8 mouse cellular contexts compared by ENCODE assay signal in genomic region chr4:106985899-106986832, GRCm38 (mm10).
A peak's percentile ranks its signal among the peaks of the same experiment; 100 is the strongest.
DNase-seq lines count a peak whose midpoint lies in the region; ATAC-seq lines count a peak whose summit lies in the region.

No protein-coding gene starts in this region.

- H3K4me3 ChIP-seq in forebrain, embryonic 14.5 days (ENCODE audit: low read depth, low read length), result no peak overlapping the region
- no peak overlapping the region for H3K4me3 ChIP-seq in intestine, embryonic 14.5 days (ENCODE audit: low read depth, low read length)
- no peak overlapping the region for H3K4me3 ChIP-seq in midbrain, embryonic 12.5 days

- peaks cover 73% of the 10 kb centered on the region for H3K4me1 ChIP-seq in forebrain, embryonic 14.5 days (ENCODE audit: control insufficient read depth, insufficient read depth, low read length)
- peaks cover 61% of the 10 kb centered on the region for H3K4me1 ChIP-seq in intestine, embryonic 14.5 days (replicated peaks; ENCODE audit: control insufficient read depth, insufficient read depth, low read length)
- peaks cover 95% of the 10 kb centered on the region for H3K4me1 ChIP-seq in midbrain, embryonic 12.5 days

- no peak overlapping the region for H3K4me2 ChIP-seq in forebrain, embryonic 14.5 days (ENCODE audit: low read length)
- H3K4me2 ChIP-seq in intestine, embryonic 14.5 days (ENCODE audit: low read length), result 0 out of 2 replicates have a peak overlapping the region, but pooled peaks have one; percentile 2
- peak overlapping the region; percentile 18 for H3K4me2 ChIP-seq in midbrain, embryonic 12.5 days (replicated peaks)

- H3K27me3 ChIP-seq in forebrain, embryonic 14.5 days (replicated peaks; ENCODE audit: control insufficient read depth, insufficient read depth, low read length), result no peaks in the 10 kb centered on the region
- no peaks in the 10 kb centered on the region for H3K27me3 ChIP-seq in intestine, embryonic 14.5 days (replicated peaks; ENCODE audit: control insufficient read depth, insufficient read depth, low read length)
- H3K27me3 ChIP-seq in midbrain, embryonic 12.5 days, result peaks cover 6% of the 10 kb centered on the region; the same call in 1 of the 2 replicates

- 34% methylated on average over 15 of the region's 15 CpGs for WGBS in forebrain, embryonic 14.5 days
- 16% methylated on average over 15 of the region's 15 CpGs for WGBS in intestine, embryonic 14.5 days
- WGBS in midbrain, embryonic 12.5 days, result 25% methylated on average over 15 of the region's 15 CpGs

- peak; percentile 13 for DNase-seq in adipocyte (ENCODE audit: low spot score)
- no peak for DNase-seq in forebrain, embryonic 14.5 days (ENCODE audit: low spot score)
- peak; percentile 63 for DNase-seq in intestine, embryonic 14.5 days (ENCODE audit: low spot score)
- no peak for DNase-seq in ovary, postnatal 14 days (ENCODE audit: low spot score)
- DNase-seq in right cerebral cortex, postnatal 25 days, result no peak
- no peak for DNase-seq in layer of hippocampus, postnatal 10 days (ENCODE audit: low spot score in 2 of 2)

- peak overlapping the region; percentile 26; the same call in 1 of the 2 replicates for H3K9ac ChIP-seq in forebrain, embryonic 14.5 days (ENCODE audit: low read length)
- H3K9ac ChIP-seq in intestine, embryonic 14.5 days (ENCODE audit: low read length), result no peak overlapping the region
- H3K9ac ChIP-seq in midbrain, embryonic 12.5 days (replicated peaks), result 0 out of 2 replicates have a peak overlapping the region, but pooled peaks have one; percentile 28

- H3K27ac ChIP-seq in forebrain, embryonic 14.5 days (ENCODE audit: low read depth, low read length), result peak overlapping the region; percentile 84
- peak overlapping the region; percentile 85 for H3K27ac ChIP-seq in intestine, embryonic 14.5 days (ENCODE audit: low read depth)
- peak overlapping the region; percentile 69 for H3K27ac ChIP-seq in midbrain, embryonic 12.5 days (replicated peaks)

- no peak for ATAC-seq in forebrain, embryonic 14.5 days
- ATAC-seq in intestine, embryonic 14.5 days (replicated peaks; ENCODE audit: low FRiP score, low TSS enrichment, low read depth), result peak; percentile 12
- ATAC-seq in midbrain, embryonic 12.5 days (ENCODE audit: low FRiP score, low read depth), result no peak
- ATAC-seq in cerebellum, adult (ENCODE audit: insufficient number of reproducible peaks, low FRiP score, low TSS enrichment), result no peak

- H3K9me3 ChIP-seq in forebrain, embryonic 14.5 days (replicated peaks; ENCODE audit: control insufficient read depth, low read length), result no peaks in the 10 kb centered on the region
- H3K9me3 ChIP-seq in intestine, embryonic 14.5 days (ENCODE audit: control insufficient read depth, low read length), result no peaks in the 10 kb centered on the region
- no peaks in the 10 kb centered on the region for H3K9me3 ChIP-seq in midbrain, embryonic 12.5 days

- H3K36me3 ChIP-seq in forebrain, embryonic 14.5 days (ENCODE audit: control insufficient read depth, insufficient read depth, low read length), result peaks cover 3% of the 10 kb centered on the region; the same call in 1 of the 2 replicates
- H3K36me3 ChIP-seq in intestine, embryonic 14.5 days (ENCODE audit: control insufficient read depth, insufficient read depth, low read length), result peaks cover 3% of the 10 kb centered on the region; the same call in 1 of the 2 replicates
- 0 out of 2 replicates have a peak, but pooled peaks cover 6% of the 10 kb centered on the region for H3K36me3 ChIP-seq in midbrain, embryonic 12.5 days

Comparison
In these comparisons a context has a peak if more than half of its experiments do, and no peak if none do; other contexts are left out.
1. DNase-seq: peak in adipocyte (single experiment) and intestine, embryonic 14.5 days (single experiment); none in forebrain, embryonic 14.5 days (single experiment), ovary, postnatal 14 days (single experiment), right cerebral cortex, postnatal 25 days (single experiment) and layer of hippocampus, postnatal 10 days (0 of 2).
2. Peak in every context shown above with its lines, with median percentiles within 50 percentile points of each other: H3K27ac ChIP-seq.